Mouse (Mus musculus): ENCODE data around the gene Cald1.

Cald1 gene

GRCm38 (mm10) chr6:34727316-34727983 is 129.2 kb downstream of the Cald1 start:
- H3K36me3 ChIP-seq (ENCODE audit: insufficient read depth, low read length): no peaks in the 10 kb centered on the region
- H3K4me1 ChIP-seq (replicated peaks; ENCODE audit: low read depth, low read length): peaks cover 8% of the 10 kb centered on the region
- H3K27me3 ChIP-seq (ENCODE audit: insufficient read depth, low read length): no peaks in the 10 kb centered on the region
- H3K4me3 ChIP-seq (replicated peaks; ENCODE audit: low read length): no peak overlapping the region
- TF ChIP-seq NANOG (IDR thresholded peaks at IDR 0.05; ENCODE audit: borderline replicate concordance, low read length) (no peak), POU5F1 (IDR thresholded peaks at IDR 0.05; ENCODE audit: borderline replicate concordance, low read length) (no peak), CTCF (conservative IDR thresholded peaks at IDR 0.05; ENCODE audit: low read length) (no peak)
- H3K9me3 ChIP-seq (ENCODE audit: low read length): peaks cover 11% of the 10 kb centered on the region

- Histone ChIP-seq H3K4me3 (replicated peaks; ENCODE audit: low read length) (no peak overlapping the region), H3K9me3 (ENCODE audit: low read length) (peaks cover 11% of the 10 kb centered on the region), H3K36me3 (ENCODE audit: insufficient read depth, low read length) (no peaks in the 10 kb centered on the region), H3K27me3 (ENCODE audit: insufficient read depth, low read length) (no peaks in the 10 kb centered on the region), H3K4me1 (replicated peaks; ENCODE audit: low read depth, low read length) (peaks cover 8% of the 10 kb centered on the region)
- TF ChIP-seq NANOG (IDR thresholded peaks at IDR 0.05; ENCODE audit: borderline replicate concordance, low read length) (no peak), POU5F1 (IDR thresholded peaks at IDR 0.05; ENCODE audit: borderline replicate concordance, low read length) (no peak), CTCF (conservative IDR thresholded peaks at IDR 0.05; ENCODE audit: low read length) (no peak)
These were observed 131.3 kb downstream of the Cald1 start for GRCm38 (mm10) chr6:34729449-34730151.

DNA sequence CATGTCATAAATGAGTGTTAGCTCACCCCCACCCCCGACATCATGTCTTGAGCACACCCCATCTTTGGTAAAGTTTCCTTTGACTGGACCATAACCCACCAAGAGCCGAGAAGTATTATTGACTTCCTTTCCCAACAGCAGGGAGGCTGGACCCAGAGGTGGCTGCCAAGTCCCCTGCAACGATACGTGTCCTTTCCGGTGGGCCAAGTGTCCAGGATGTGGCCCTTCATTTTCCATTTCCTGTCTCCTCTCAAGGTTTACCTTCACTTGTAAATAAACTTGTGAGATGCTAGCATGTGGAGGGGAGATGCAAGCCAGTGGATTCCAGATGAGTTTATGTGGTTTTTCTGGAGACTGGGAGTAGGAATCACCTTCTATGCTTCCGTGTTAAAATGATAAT is 132.7 kb downstream of the Cald1 start:
- no peaks in the 10 kb centered on the region for H3K36me3 ChIP-seq (ENCODE audit: insufficient read depth, low read length)
- no peaks in the 10 kb centered on the region for H3K27me3 ChIP-seq (ENCODE audit: insufficient read depth, low read length)
- no peak overlapping the region for H3K4me3 ChIP-seq (replicated peaks; ENCODE audit: low read length)
- H3K9me3 ChIP-seq (ENCODE audit: low read length): peaks cover 11% of the 10 kb centered on the region
- H3K4me1 ChIP-seq (replicated peaks; ENCODE audit: low read depth, low read length): peaks cover 8% of the 10 kb centered on the region
- TF ChIP-seq POU5F1 (IDR thresholded peaks at IDR 0.05; ENCODE audit: borderline replicate concordance, low read length) (no peak), CTCF (conservative IDR thresholded peaks at IDR 0.05; ENCODE audit: low read length) (no peak), NANOG (IDR thresholded peaks at IDR 0.05; ENCODE audit: borderline replicate concordance, low read length) (no peak)

DNA sequence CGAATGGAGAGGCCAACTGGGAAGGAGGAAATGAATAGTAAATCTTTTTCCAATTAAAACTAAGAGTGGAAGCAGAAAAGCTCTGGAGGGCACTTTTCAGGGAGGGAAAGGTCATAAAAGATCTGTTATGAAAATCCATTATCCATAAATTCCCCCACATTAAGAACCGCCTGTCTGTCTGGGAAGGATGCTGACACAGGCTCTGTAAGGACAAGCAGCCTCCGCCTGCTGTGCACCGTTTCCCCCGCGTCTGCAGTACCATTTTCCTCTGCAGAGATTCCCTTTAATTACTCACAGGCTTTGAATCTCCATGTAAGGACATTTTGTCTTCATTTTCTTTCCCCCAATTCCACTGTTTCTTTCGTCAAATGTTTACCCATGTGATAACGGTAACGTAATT is 133.2 kb downstream of the Cald1 start:
- no peaks in the 10 kb centered on the region for H3K27me3 ChIP-seq (ENCODE audit: insufficient read depth, low read length)
- TF ChIP-seq NANOG (IDR thresholded peaks at IDR 0.05; ENCODE audit: borderline replicate concordance, low read length): no peak
- TF ChIP-seq CTCF (conservative IDR thresholded peaks at IDR 0.05; ENCODE audit: low read length): no peak
- TF ChIP-seq POU5F1 (IDR thresholded peaks at IDR 0.05; ENCODE audit: borderline replicate concordance, low read length): no peak
- peaks cover 11% of the 10 kb centered on the region for H3K9me3 ChIP-seq (ENCODE audit: low read length)
- H3K4me3 ChIP-seq (replicated peaks; ENCODE audit: low read length): no peak overlapping the region
- no peaks in the 10 kb centered on the region for H3K36me3 ChIP-seq (ENCODE audit: insufficient read depth, low read length)
- peaks cover 8% of the 10 kb centered on the region for H3K4me1 ChIP-seq (replicated peaks; ENCODE audit: low read depth, low read length)

- H3K36me3 ChIP-seq (ENCODE audit: insufficient read depth, low read length): no peaks in the 10 kb centered on the region
- TF ChIP-seq NANOG (IDR thresholded peaks at IDR 0.05; ENCODE audit: borderline replicate concordance, low read length): no peak
- no peak overlapping the region for H3K4me3 ChIP-seq (replicated peaks; ENCODE audit: low read length)
- H3K9me3 ChIP-seq (ENCODE audit: low read length): no peaks in the 10 kb centered on the region
- no peaks in the 10 kb centered on the region for H3K4me1 ChIP-seq (replicated peaks; ENCODE audit: low read depth, low read length)
- no peaks in the 10 kb centered on the region for H3K27me3 ChIP-seq (ENCODE audit: insufficient read depth, low read length)
These were observed 136.8 kb downstream of the Cald1 start for GRCm38 (mm10) chr6:34734940-34735695.

DNA sequence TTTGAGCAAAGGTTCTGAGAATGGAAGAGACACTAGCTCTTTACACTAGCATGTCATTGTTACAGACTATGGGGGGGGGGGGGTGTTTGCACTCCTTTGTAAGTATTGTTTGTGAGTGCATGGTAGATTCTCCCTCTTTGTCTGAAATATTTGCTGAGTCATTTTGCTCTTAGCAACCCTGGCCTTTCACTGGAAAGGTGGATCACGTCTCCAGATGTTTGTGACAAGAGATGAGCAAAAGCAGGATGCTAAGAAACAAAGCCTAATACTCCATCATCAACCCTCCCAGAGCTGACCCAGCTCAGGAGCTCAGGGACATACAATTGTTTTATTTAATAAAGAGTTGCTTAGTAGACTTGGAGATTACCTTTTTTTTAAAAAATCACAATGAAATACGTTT is 138.6 kb downstream of the Cald1 start:
- no peak overlapping the region for H3K4me3 ChIP-seq (replicated peaks; ENCODE audit: low read length)
- no peaks in the 10 kb centered on the region for H3K4me1 ChIP-seq (replicated peaks; ENCODE audit: low read depth, low read length)
- no peaks in the 10 kb centered on the region for H3K9me3 ChIP-seq (ENCODE audit: low read length)
- H3K27me3 ChIP-seq (ENCODE audit: insufficient read depth, low read length): no peaks in the 10 kb centered on the region
- H3K36me3 ChIP-seq (ENCODE audit: insufficient read depth, low read length): no peaks in the 10 kb centered on the region
- no peak for TF ChIP-seq NANOG (IDR thresholded peaks at IDR 0.05; ENCODE audit: borderline replicate concordance, low read length)
- no peak for TF ChIP-seq CTCF (conservative IDR thresholded peaks at IDR 0.05; ENCODE audit: low read length)
- no peak for TF ChIP-seq POU5F1 (IDR thresholded peaks at IDR 0.05; ENCODE audit: borderline replicate concordance, low read length)

- TF ChIP-seq POU5F1 (IDR thresholded peaks at IDR 0.05; ENCODE audit: borderline replicate concordance, low read length) (no peak), CTCF (conservative IDR thresholded peaks at IDR 0.05; ENCODE audit: low read length) (no peak), NANOG (IDR thresholded peaks at IDR 0.05; ENCODE audit: borderline replicate concordance, low read length) (no peak)
- no peaks in the 10 kb centered on the region for H3K4me1 ChIP-seq (replicated peaks; ENCODE audit: low read depth, low read length)
- H3K9me3 ChIP-seq (ENCODE audit: low read length): no peaks in the 10 kb centered on the region
- no peaks in the 10 kb centered on the region for H3K36me3 ChIP-seq (ENCODE audit: insufficient read depth, low read length)
- no peak overlapping the region for H3K4me3 ChIP-seq (replicated peaks; ENCODE audit: low read length)
- H3K27me3 ChIP-seq (ENCODE audit: insufficient read depth, low read length): peaks cover 13% of the 10 kb centered on the region
These were observed 145.6 kb downstream of the Cald1 start for GRCm38 (mm10) chr6:34743946-34744345.

- Histone ChIP-seq H3K4me3 (replicated peaks; ENCODE audit: low read length) (no peak overlapping the region), H3K27me3 (ENCODE audit: insufficient read depth, low read length) (peaks cover 13% of the 10 kb centered on the region), H3K36me3 (ENCODE audit: insufficient read depth, low read length) (no peaks in the 10 kb centered on the region), H3K9me3 (ENCODE audit: low read length) (no peaks in the 10 kb centered on the region), H3K4me1 (replicated peaks; ENCODE audit: low read depth, low read length) (no peaks in the 10 kb centered on the region)
- TF ChIP-seq NANOG (IDR thresholded peaks at IDR 0.05; ENCODE audit: borderline replicate concordance, low read length): no peak
These were observed 149.5 kb downstream of the Cald1 start for GRCm38 (mm10) chr6:34747846-34748245.
